In the genomic region with DNA sequence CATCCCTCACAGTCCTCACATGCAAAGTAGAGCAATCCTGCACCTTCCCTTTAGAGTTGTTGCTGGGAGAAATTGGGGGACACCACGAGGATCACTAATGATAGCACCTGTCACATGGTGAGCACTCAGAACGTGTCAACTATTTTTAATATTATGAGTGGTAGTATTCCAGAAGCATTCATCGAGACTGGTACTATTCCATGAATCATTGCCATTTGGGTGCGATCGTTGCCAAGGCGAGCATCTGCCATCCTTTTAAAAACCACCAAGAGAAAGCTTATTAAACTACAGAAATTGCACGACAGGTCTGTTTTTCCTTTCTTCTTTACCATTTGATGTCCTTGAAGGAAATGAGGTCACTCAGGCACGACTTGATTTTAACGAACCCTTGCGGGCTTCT, we compare ENCODE assay signal across 13 mouse cellular contexts.
DNase-seq lines count a peak whose midpoint lies in the region; TF ChIP-seq lines count a peak whose summit lies in the region.
"Had no signal": no experiment of that assay in that cellular context is flagged by ENCODE, and none has a peak within 500 bp of the region (broad histone marks: within the 10 kb centered on the region; RNA-seq: fewer than 3 reads in every experiment).

No protein-coding gene starts in this region.

- intact Hi-C loops in gastrocnemius, adult 2 months (cut with DNase I), result no loop called here

- DNase-seq in brain, embryonic 18.5 days (ENCODE audit: low read depth, low spot score), result peak; percentile 42
- DNase-seq in cerebellum, adult 9-10 months, result peak; percentile 78
- DNase-seq in layer of hippocampus, adult 18-20 months (ENCODE audit: low spot score in 2 of 2), result peak; percentile 82 to 94
- DNase-seq in right cerebral cortex, adult 18-20 months, result peak; percentile 49
- no peak for DNase-seq in lung, postnatal 25 days (ENCODE audit: low spot score)
- DNase-seq in natural killer cell, adult 2 months (ENCODE audit: low spot score in 2 of 2), result no peak
- DNase-seq in gastrocnemius, adult 2 months, result no peak
- DNase-seq: adrenal gland, postnatal 14 days; heart, adult 2 months had no signal

- H3K27ac ChIP-seq in gastrocnemius, adult 2 months, result no peak overlapping the region
- H3K27ac ChIP-seq: heart, adult 2 months; hindbrain, embryonic 13.5 days; kidney, postnatal 0 days; midbrain, embryonic 13.5 days; neural tube, embryonic 12.5 days had no signal

- no peak for TF ChIP-seq CTCF in gastrocnemius, adult 2 months (IDR thresholded peaks at IDR 0.05)

- no peak overlapping the region for H3K4me3 ChIP-seq in gastrocnemius, adult 2 months
- H3K4me3 ChIP-seq: heart, adult 2 months; hindbrain, embryonic 13.5 days; midbrain, embryonic 13.5 days; neural tube, embryonic 12.5 days had no signal

Comparison
In these comparisons a context has a peak if more than half of its experiments do, and no peak if none do; other contexts are left out.
1. DNase-seq: peak in brain, embryonic 18.5 days (single experiment), cerebellum, adult 9-10 months (single experiment), layer of hippocampus, adult 18-20 months (2 of 2) and right cerebral cortex, adult 18-20 months (single experiment); none in lung, postnatal 25 days (single experiment), natural killer cell, adult 2 months (0 of 2) and gastrocnemius, adult 2 months (single experiment).